Mouse (Mus musculus) heart, embryonic 10.5 days (tissue): ENCODE results near the gene Zfp882. TPM values are rescaled to one million over a fixed set of nuclear protein-coding genes. Genes with fewer than 3 reads are reported as not detected.
"Not testable (repeated sequence)": the region's sequence is repeated elsewhere in the genome, so short reads cannot be mapped to it uniquely, and the experiment has no call there.

Source experiments
- DNase-seq: peaks from one replicate; pipeline ENCODE4 v3.0.0-alpha.2; 2017; ENCODE audit warnings: low spot score
- H3K27ac ChIP-seq: fragments of 300-500 bp; sonication (generic); 2 replicates; pipeline ENCODE4 v1.5.1; 2016; ENCODE audit warnings: mild to moderate bottlenecking
- H3K27me3 ChIP-seq: fragments of 300-500 bp; sonication (generic); 2 replicates; pipeline ENCODE4 v1.6.1; 2016; ENCODE audit warnings: mild to moderate bottlenecking; ENCODE audit not compliant: poor library complexity, insufficient read depth, severe bottlenecking
- H3K36me3 ChIP-seq: fragments of 300-500 bp; sonication (generic); 2 replicates; pipeline ENCODE4 v1.6.1; 2016; ENCODE audit warnings: mild to moderate bottlenecking, moderate library complexity
- H3K4me1 ChIP-seq: fragments of 300-500 bp; sonication (generic); 2 replicates; pipeline ENCODE4 v1.6.1; 2016; ENCODE audit warnings: mild to moderate bottlenecking
- H3K4me3 ChIP-seq: fragments of 300-500 bp; sonication (generic); 2 replicates; pipeline ENCODE4 v1.5.1; 2016; ENCODE audit warnings: mild to moderate bottlenecking, moderate library complexity
- H3K9me3 ChIP-seq: fragments of 300-500 bp; sonication (generic); 2 replicates; pipeline ENCODE4 v1.6.1; 2016; ENCODE audit warnings: mild to moderate bottlenecking, moderate library complexity
- WGBS: fragments of 180-500 bp; shearing (Covaris S2); methylation state at CpG from one replicate; pipeline ENCODE4 v1.1.7; 2016; 5-methylcytosine and 5-hydroxymethylcytosine counted together
- polyA plus RNA-seq: library from polyadenylated mRNA; unstranded; fragments of >200 nt; fragmentation: Nextera tagmentation; extraction: Ambion mirVana; gene quantifications from 2 replicates; pipeline ENCODE4 v1.2.1, GENCODE M21; 2016

The Zfp882 gene
- polyA plus RNA-seq, 1 experiment from 2014 or later = 3.6 TPM

DNA sequence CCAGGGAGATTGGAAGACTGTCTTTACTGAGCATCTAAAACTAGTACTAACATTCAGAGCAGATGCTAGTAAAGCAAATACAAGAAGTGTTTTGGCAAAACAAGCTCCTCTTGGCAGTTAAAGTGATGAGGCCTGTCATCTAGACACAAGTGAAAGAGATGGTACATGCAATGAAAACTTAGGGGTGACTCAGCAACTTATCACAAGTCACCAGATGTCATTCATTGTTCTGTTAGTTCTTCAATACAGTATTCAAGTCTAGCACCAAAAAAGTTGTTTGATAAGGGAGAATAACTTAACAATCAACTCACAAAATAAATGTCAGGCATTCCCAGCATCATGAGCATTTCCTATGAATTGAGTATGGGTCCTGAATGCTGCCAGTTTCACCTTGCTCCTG, 19.4 kb downstream of the Zfp882 start:
- H3K4me1 ChIP-seq = peaks cover 5% of the 10 kb centered on the region; the same call in 1 of the 2 replicates

DNA sequence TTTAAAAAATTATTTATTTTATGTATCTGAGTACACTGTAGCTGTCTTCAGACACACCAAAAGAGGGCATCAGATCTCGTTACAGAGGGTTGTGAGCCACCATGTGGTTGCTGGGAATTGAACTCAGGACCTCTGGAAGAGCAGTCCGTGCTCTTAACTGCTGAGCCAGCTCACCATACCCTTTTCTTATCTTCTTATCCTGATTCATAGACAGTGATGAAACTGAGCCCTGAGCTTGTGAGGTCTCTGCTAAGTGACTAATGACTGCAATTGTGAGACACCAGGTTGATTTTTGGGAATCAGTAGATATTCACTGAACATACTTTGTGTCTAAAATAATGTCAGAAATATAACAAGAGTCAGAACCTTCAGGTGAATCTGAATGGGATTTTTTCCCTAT, 29.6 kb downstream of the Zfp882 start:
- H3K27me3 ChIP-seq = not testable (repeated sequence)
- 81% methylated on average over 2 of the region's 2 CpGs for WGBS

More for the DNA sequence above, 19.4 kb downstream of the Zfp882 start:
- Histone ChIP-seq H3K36me3 (peaks cover 57% of the 10 kb centered on the region), H3K27ac (no peak overlapping the region), H3K27me3 (no peaks in the 10 kb centered on the region), H3K9me3 (no peaks in the 10 kb centered on the region), H3K4me3 (no peak overlapping the region)
- no peak for DNase-seq

DNA sequence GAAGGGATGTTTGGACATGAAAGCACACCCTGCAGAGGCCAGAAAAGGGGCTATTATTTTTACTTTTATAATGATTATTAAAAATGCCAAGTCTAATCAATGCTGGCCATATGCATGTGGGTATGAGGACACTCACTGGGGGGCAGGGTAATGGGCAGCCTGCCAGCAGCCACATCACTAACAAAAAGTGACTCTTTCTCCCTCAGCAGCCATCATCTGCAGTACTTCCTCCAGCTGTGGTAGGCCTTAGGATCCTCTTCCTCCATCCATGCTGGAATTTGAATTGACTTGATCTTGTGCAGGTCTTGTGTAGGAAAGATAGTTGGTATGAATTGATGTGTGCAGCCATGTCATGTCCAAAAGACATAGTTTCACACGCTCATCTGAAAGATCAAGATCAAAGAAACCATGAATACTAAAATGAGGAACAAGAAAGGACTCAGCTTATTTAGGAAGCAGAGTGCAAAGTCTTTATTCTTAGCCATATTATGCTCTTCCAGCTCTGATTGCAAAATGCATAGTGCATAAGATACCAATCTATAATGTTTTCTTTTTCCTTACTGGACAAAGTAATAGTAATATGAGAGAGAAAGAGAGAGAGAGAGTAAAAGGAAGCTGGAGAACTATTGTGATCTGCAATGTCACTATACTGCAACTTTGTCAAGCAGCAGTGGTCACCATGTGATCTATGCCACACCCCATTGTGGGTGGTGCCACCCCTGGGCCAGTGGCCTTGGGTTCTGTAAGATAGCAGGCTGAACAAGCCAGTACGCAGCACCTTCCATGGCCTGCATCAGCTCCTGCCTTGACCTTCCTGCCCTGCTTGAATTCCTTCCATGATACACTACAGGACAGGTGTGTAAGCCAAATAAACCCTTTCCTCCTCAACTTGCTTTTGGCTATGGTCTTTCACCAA, 32.1 kb downstream of the Zfp882 start:
- no peak for DNase-seq
- Histone ChIP-seq H3K4me3 (no peak overlapping the region), H3K4me1 (no peaks in the 10 kb centered on the region), H3K27me3 (no peaks in the 10 kb centered on the region), H3K27ac (no peak overlapping the region), H3K9me3 (no peaks in the 10 kb centered on the region), H3K36me3 (no peaks in the 10 kb centered on the region)
- WGBS = 67% methylated on average over 2 of the region's 2 CpGs

More for the DNA sequence above, 29.6 kb downstream of the Zfp882 start:
- not testable (repeated sequence) for H3K4me1 ChIP-seq, H3K27ac ChIP-seq, H3K9me3 ChIP-seq, H3K4me3 ChIP-seq, DNase-seq
- H3K36me3 ChIP-seq = peaks cover 13% of the 10 kb centered on the region

DNA sequence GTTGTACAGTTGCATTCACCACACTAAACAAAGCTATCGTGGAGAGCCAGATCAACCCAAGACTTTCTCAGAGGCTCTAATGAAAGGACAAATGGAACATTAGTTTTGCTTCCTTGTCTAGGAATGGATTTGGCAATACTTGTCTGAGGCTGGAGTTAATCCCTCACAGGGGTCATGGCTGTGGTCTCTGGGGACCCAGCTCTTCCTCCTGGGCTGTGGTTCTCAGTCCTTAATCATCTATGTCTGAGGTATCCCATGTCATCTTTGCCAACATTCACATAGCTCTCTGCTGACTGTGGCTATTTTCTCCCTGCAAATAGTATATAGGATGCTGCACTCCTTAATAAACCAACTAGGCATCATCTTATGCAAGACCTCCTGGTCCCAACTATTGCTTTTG, 33.4 kb downstream of the Zfp882 start:
- Histone ChIP-seq H3K4me1 (no peaks in the 10 kb centered on the region), H3K27ac (no peak overlapping the region), H3K36me3 (no peaks in the 10 kb centered on the region), H3K4me3 (no peak overlapping the region), H3K27me3 (no peaks in the 10 kb centered on the region), H3K9me3 (no peaks in the 10 kb centered on the region)
- DNase-seq = no peak
- WGBS = 80% methylated on average over 1 of the region's 1 CpGs

DNA sequence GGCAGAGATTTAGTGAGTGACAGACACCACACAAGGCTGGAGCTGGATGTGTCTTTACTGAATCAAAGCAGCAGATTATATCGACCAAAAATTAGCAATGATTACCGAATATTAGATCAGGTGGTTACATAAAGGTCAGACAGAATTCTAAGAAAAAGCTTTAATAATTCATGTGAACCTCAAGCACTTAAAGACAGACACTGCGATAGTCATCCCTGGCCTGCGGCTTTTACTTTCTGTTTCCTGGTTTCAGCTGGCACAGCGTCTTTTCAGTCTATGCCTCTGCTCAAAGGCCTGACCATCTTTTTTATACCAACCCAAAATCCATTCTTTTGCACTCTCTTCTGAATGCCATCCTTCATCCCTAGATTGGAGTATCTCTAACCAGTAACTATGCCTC, 40.2 kb downstream of the Zfp882 start:
- DNase-seq = no peak
- no peak overlapping the region for H3K27ac ChIP-seq
- peaks cover 14% of the 10 kb centered on the region for H3K4me1 ChIP-seq
- H3K9me3 ChIP-seq = no peaks in the 10 kb centered on the region
- H3K4me3 ChIP-seq = no peak overlapping the region
- WGBS = 83% methylated on average over 5 of the region's 5 CpGs
- H3K36me3 ChIP-seq = peaks cover 5% of the 10 kb centered on the region
- no peaks in the 10 kb centered on the region for H3K27me3 ChIP-seq

DNA sequence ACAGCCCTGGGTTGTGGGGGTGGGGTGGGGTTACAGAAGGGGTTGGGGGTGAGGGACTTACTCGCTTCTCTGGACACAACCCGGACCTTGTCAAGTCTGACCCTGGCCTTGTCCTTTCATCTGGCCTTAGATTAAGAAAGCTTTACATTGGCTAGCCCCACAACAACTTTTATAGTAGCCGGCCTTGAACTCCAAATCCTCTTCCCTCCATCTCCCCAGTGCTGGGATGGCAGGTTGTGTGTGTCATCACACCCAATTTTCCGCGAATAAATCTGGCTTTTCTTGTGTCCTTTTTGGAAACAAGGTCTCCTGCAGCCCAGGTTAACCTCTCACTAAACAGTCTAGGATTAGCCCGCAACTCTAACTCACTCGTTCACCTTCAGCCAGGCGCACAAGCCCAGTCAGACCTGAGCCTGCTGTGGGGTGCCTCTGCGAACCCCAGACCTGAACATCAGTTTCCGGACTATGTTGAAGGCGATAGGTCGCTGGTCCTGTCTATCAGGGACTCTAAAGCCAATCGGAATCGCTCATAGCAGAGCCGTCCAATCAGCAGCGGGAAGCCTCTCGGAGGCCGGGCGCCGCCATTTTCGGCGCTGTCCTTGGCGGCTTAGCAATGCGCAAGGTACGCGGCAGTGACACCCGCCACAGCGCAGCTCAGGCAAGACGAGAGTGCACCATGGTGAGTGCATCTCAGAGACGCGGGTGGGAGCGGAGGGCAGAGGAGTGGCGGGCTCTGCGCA, 42.2 kb downstream of the Zfp882 start, which contains the start of gene Zfp961:
Zfp961 (plus strand) TSS at position 557 of the 740 bp plus-strand sequence.
- Histone ChIP-seq H3K27ac (peak within 1 kb of the TSS; percentile 93), H3K4me3 (peak within 1 kb of the TSS; percentile 81), H3K9me3 (no peaks in the 10 kb centered on the region), H3K36me3 (peaks cover 22% of the 10 kb centered on the region), H3K27me3 (no peaks in the 10 kb centered on the region), H3K4me1 (peaks cover 14% of the 10 kb centered on the region)
- 4% methylated on average over 34 of the region's 34 CpGs for WGBS
- peak; percentile 98 for DNase-seq

DNA sequence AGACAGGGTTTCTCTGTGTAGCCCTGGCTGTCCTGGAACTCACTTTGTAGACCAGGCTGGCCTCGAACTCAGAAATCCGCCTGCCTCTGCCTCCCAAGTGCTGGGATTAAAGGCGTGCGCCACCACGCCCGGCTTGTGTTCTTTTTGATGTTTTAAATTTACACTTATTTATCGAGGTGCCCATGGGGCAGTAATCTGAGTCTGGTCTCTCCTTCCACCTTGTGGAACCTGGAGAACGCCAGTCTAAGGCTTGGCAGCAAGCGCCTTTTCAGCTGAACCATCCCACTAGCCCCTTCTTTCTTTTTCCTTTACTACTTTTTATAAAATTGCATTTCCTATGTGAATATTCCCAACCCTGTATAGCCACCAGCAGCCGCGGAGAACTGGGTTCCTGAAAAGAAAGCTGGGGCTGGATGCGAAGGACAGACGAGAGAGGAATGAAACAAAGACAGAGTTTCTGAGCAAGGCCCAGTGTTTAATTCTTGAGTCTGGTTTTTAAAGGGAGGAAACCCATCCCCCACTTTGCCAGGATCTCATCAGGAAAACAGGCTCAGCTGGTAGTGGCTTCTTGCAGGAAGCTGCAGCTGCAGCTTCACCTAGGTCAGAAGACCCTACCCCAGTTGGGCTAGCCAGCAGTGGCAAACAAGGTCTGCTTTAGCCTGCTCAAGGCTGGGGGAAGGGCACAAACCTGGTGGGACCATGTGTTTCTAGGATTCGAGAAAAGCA, 43.2 kb downstream of the Zfp882 start:
- no peaks in the 10 kb centered on the region for H3K27me3 ChIP-seq
- H3K9me3 ChIP-seq = no peaks in the 10 kb centered on the region
- DNase-seq = no peak
- 38% methylated on average over 14 of the region's 14 CpGs for WGBS
- H3K4me1 ChIP-seq = peaks cover 14% of the 10 kb centered on the region
- peak overlapping the region; percentile 93 for H3K27ac ChIP-seq
- H3K4me3 ChIP-seq = peak overlapping the region; percentile 81
- peaks cover 22% of the 10 kb centered on the region for H3K36me3 ChIP-seq

DNA sequence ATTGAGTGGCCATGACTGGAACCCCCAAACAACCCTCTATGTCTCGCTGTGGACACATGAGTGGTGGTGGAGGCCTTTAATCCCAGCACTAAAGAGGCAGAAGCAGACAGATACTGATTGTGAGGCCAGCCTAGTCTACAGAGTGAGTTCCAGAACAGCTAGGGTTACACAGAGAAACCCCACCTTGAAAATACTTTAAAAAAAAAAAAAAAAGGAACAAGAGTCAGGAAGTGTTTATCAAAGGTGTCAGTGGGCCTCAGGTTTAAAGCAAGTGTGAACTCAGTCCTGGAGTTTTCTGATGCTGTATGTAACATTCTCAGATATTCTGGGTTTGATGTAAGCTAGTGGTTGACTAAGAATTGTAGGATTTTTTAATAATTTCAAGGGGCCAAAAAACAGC, 44.1 kb downstream of the Zfp882 start:
- 86% methylated on average over 1 of the region's 1 CpGs for WGBS
- Histone ChIP-seq H3K27ac (no peak overlapping the region), H3K9me3 (no peaks in the 10 kb centered on the region), H3K36me3 (peaks cover 22% of the 10 kb centered on the region), H3K27me3 (no peaks in the 10 kb centered on the region), H3K4me3 (no peak overlapping the region), H3K4me1 (peaks cover 14% of the 10 kb centered on the region)
- DNase-seq = no peak

DNA sequence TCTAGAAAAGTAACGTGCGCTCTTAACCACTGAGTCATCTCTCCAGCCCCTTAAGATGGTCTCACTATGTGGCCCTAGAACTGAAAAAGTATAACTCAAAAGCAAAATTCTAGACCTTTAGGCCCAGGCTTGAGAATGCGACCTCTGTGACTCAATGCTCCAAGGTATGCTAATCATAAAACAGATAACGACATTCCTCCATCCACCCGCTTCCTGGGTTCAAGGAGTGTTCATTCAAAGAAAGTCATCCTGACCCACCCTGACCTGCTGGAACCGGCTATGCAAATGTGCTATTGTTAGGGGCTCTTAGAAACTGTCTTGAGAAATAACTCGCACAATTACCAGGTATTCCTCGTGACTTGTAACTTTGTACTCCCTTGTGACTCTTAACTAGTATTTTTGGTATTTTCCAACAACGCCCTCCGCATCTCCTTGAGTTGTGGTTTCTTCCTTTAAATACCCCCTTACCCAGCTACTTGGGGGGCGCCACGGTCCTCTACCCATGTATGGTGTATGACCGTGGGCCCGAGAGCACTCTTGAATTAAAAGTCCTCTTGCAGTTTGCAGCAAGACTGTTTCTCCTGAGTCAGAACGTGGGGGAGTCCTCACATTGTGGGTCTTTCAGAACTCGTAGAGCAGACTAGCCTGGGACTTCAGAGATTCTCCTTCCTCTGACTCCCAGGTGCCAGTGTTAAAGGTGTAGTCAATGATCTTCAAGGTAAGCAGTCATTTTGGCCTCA, 44.7 kb downstream of the Zfp882 start:
- not testable (repeated sequence) for H3K27ac ChIP-seq, H3K4me3 ChIP-seq, H3K27me3 ChIP-seq, H3K9me3 ChIP-seq
- H3K36me3 ChIP-seq = peaks cover 22% of the 10 kb centered on the region
- peaks cover 14% of the 10 kb centered on the region for H3K4me1 ChIP-seq
- peak; percentile 60 for DNase-seq
- WGBS = 94% methylated on average over 16 of the region's 16 CpGs

DNA sequence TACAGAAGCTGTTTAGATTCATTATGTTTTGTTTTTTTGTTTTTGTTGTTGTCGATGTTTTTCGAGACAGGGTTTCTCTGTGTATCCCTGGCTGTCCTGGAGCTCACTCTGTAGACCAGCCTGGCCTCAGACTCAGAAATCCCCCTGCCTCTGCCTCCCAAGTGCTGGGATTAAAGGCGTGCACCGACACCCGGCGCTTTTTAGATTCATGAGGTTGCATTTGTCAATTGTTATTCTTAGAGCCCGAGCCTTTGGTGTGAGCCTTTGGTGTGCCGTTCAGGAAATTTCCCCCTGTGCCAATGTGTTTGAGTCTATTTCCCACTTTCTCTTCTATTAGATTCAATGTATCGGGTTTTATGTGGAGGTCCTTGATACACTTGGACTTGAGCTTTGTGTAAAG, 46.3 kb downstream of the Zfp882 start:
- Histone ChIP-seq H3K27ac (no peak overlapping the region), H3K4me1 (peaks cover 14% of the 10 kb centered on the region), H3K4me3 (no peak overlapping the region), H3K36me3 (peaks cover 22% of the 10 kb centered on the region), H3K27me3 (no peaks in the 10 kb centered on the region), H3K9me3 (no peaks in the 10 kb centered on the region)
- no peak for DNase-seq
- 97% methylated on average over 9 of the region's 9 CpGs for WGBS

DNA sequence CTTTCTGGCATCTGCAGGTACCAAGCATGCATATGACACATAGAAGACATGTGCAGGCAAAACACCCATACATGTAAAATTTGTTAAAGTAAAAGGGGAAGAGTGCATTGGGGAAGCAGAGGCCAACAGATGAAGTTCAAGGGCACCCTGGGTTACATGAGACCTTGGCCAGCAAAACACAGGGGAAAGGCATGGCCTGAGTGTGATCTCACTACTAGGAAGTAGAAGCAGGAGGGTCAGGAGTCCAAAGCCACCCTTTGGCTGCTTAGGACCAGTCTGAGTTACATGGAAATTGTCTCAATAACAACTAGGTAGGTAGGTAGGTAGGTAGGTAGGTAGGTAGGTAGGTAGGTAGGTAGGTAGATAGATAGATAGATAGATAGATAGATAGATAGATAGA, 52.1 kb downstream of the Zfp882 start:
- H3K27me3 ChIP-seq = no peaks in the 10 kb centered on the region
- H3K27ac ChIP-seq = no peak overlapping the region
- DNase-seq = peak; percentile 28
- H3K36me3 ChIP-seq = peaks cover 21% of the 10 kb centered on the region
- H3K4me3 ChIP-seq = no peak overlapping the region
- no peaks in the 10 kb centered on the region for H3K9me3 ChIP-seq
- H3K4me1 ChIP-seq = no peaks in the 10 kb centered on the region

DNA sequence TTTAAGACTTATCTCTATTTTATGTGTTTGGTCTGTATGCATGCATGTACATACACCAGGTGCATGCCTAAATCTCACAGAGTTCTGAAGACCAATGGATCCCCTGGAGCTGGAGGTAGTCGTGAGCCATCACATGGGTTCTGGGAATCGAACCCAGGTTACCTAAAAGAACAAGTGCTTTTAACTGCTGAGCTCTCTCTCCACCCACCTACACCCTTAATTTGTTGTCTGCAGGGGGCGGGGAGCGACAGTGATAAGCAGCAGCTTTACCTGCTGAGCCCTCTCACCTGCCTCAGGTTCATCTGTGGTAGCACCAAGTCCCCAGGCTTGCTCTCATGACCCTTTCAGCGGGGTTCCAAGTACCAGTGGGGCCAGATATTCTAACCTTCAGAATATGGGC, 53.4 kb downstream of the Zfp882 start:
- no peaks in the 10 kb centered on the region for H3K9me3 ChIP-seq
- H3K4me1 ChIP-seq = no peaks in the 10 kb centered on the region
- peaks cover 34% of the 10 kb centered on the region for H3K36me3 ChIP-seq
- no peaks in the 10 kb centered on the region for H3K27me3 ChIP-seq
- 83% methylated on average over 5 of the region's 5 CpGs for WGBS
- no peak overlapping the region for H3K4me3 ChIP-seq
- peak; percentile 47 for DNase-seq
- no peak overlapping the region for H3K27ac ChIP-seq
